Mouse (Mus musculus): ENCODE results near the gene Cc2d2b.

The Cc2d2b gene

GRCm38 (mm10) chr19:40831416-40832201, 83.1 kb downstream of the Cc2d2b start:
- under 1% methylated on average over 76 of the region's 76 CpGs for WGBS

- WGBS = 23% methylated on average over 5 of the region's 5 CpGs
Measured at GRCm38 (mm10) chr19:40832361-40832760, 83.8 kb downstream of the Cc2d2b start.

- 89% methylated on average over 6 of the region's 6 CpGs for WGBS
Measured at GRCm38 (mm10) chr19:40834436-40834835, 85.9 kb downstream of the Cc2d2b start.

- 94% methylated on average over 7 of the region's 7 CpGs for WGBS
Measured at GRCm38 (mm10) chr19:40838205-40838604, 89.7 kb downstream of the Cc2d2b start.

- 51% methylated on average over 6 of the region's 6 CpGs for WGBS
Measured at GRCm38 (mm10) chr19:40840303-40840702, 91.8 kb downstream of the Cc2d2b start.

- 88% methylated on average over 6 of the region's 6 CpGs for WGBS
Measured at GRCm38 (mm10) chr19:40841083-40841482, 92.5 kb downstream of the Cc2d2b start.

GRCm38 (mm10) chr19:40841593-40841992, 93.0 kb downstream of the Cc2d2b start:
- 82% methylated on average over 13 of the region's 13 CpGs for WGBS

- WGBS = 81% methylated on average over 13 of the region's 13 CpGs
Measured at GRCm38 (mm10) chr19:40844731-40845130, 96.2 kb downstream of the Cc2d2b start.

GRCm38 (mm10) chr19:40849391-40849790, 100.8 kb downstream of the Cc2d2b start:
- 83% methylated on average over 12 of the region's 12 CpGs for WGBS

- WGBS = 27% methylated on average over 4 of the region's 4 CpGs
Measured at GRCm38 (mm10) chr19:40859555-40859954, 111.0 kb downstream of the Cc2d2b start.

GRCm38 (mm10) chr19:40868284-40868683, 119.7 kb downstream of the Cc2d2b start:
- WGBS = 30% methylated on average over 5 of the region's 5 CpGs

GRCm38 (mm10) chr19:40869425-40870105, 121.0 kb downstream of the Cc2d2b start:
- WGBS = 58% methylated on average over 3 of the region's 3 CpGs

- 2% methylated on average over 51 of the region's 51 CpGs for WGBS
Measured at GRCm38 (mm10) chr19:40872955-40873665, 124.6 kb downstream of the Cc2d2b start.
